Mouse (Mus musculus): Measurements from ENCODE around the gene Large2. TPM values are rescaled to one million over a fixed set of nuclear protein-coding genes. Genes with fewer than 3 reads are reported as not detected.
"Not testable (repeated sequence)": the region's sequence is repeated elsewhere in the genome, so short reads cannot be mapped to it uniquely, and the experiment has no call there.

Large2 gene
- total RNA-seq (2017): not detected in 3 replicates

- no peak for ATAC-seq (replicated peaks; ENCODE audit: insufficient number of reproducible peaks, low FRiP score, low TSS enrichment, poor library complexity, severe bottlenecking)
Observed at GRCm38 (mm10) chr2:92374514-92374913, at the start of gene Large2, which contains the start of gene Pex16. TSS of gene Large2 (minus strand) at chr2:92374869. TSS of gene Pex16 (plus strand) at chr2:92374676.

- ATAC-seq (replicated peaks; ENCODE audit: insufficient number of reproducible peaks, low FRiP score, low TSS enrichment, poor library complexity, severe bottlenecking): no peak
Observed at GRCm38 (mm10) chr2:92423702-92424461, 49.2 kb upstream of the Large2 start.

- ATAC-seq (replicated peaks; ENCODE audit: insufficient number of reproducible peaks, low FRiP score, low TSS enrichment, poor library complexity, severe bottlenecking): no peak
Observed at GRCm38 (mm10) chr2:92423156-92423555, 48.5 kb upstream of the Large2 start.

GRCm38 (mm10) chr2:92422388-92423135 lies 47.9 kb upstream of the Large2 start:
- no peak; the same call in 1 of the 2 replicates for ATAC-seq (replicated peaks; ENCODE audit: insufficient number of reproducible peaks, low FRiP score, low TSS enrichment, poor library complexity, severe bottlenecking)

- no peak for ATAC-seq (replicated peaks; ENCODE audit: insufficient number of reproducible peaks, low FRiP score, low TSS enrichment, poor library complexity, severe bottlenecking)
Observed at GRCm38 (mm10) chr2:92421723-92422387, 47.2 kb upstream of the Large2 start.

GRCm38 (mm10) chr2:92411705-92412104 lies 37.0 kb upstream of the Large2 start:
- no peak for ATAC-seq (replicated peaks; ENCODE audit: insufficient number of reproducible peaks, low FRiP score, low TSS enrichment, poor library complexity, severe bottlenecking)

GRCm38 (mm10) chr2:92408309-92409045 lies 33.8 kb upstream of the Large2 start:
- no peak for ATAC-seq (replicated peaks; ENCODE audit: insufficient number of reproducible peaks, low FRiP score, low TSS enrichment, poor library complexity, severe bottlenecking)

- ATAC-seq (replicated peaks; ENCODE audit: insufficient number of reproducible peaks, low FRiP score, low TSS enrichment, poor library complexity, severe bottlenecking): no peak
Observed at GRCm38 (mm10) chr2:92405687-92406086, 31.0 kb upstream of the Large2 start.

GRCm38 (mm10) chr2:92404737-92405136 lies 30.1 kb upstream of the Large2 start:
- ATAC-seq (replicated peaks; ENCODE audit: insufficient number of reproducible peaks, low FRiP score, low TSS enrichment, poor library complexity, severe bottlenecking): no peak

GRCm38 (mm10) chr2:92403776-92404319 lies 29.2 kb upstream of the Large2 start:
- ATAC-seq (replicated peaks; ENCODE audit: insufficient number of reproducible peaks, low FRiP score, low TSS enrichment, poor library complexity, severe bottlenecking): no peak

- ATAC-seq (replicated peaks; ENCODE audit: insufficient number of reproducible peaks, low FRiP score, low TSS enrichment, poor library complexity, severe bottlenecking): no peak
Observed at GRCm38 (mm10) chr2:92402591-92403326, 28.1 kb upstream of the Large2 start.

- ATAC-seq (replicated peaks; ENCODE audit: insufficient number of reproducible peaks, low FRiP score, low TSS enrichment, poor library complexity, severe bottlenecking): no peak
Observed at GRCm38 (mm10) chr2:92401091-92401561, 26.5 kb upstream of the Large2 start, which contains the start of gene Mapk8ip1. TSS of gene Mapk8ip1 (minus strand) at chr2:92401263.

- no peak for ATAC-seq (replicated peaks; ENCODE audit: insufficient number of reproducible peaks, low FRiP score, low TSS enrichment, poor library complexity, severe bottlenecking)
Observed at GRCm38 (mm10) chr2:92400682-92401081, 26.0 kb upstream of the Large2 start.

- not testable (repeated sequence) for ATAC-seq (replicated peaks; ENCODE audit: insufficient number of reproducible peaks, low FRiP score, low TSS enrichment, poor library complexity, severe bottlenecking)
Observed at GRCm38 (mm10) chr2:92399877-92400276, 25.2 kb upstream of the Large2 start.

GRCm38 (mm10) chr2:92397436-92397835 lies 22.8 kb upstream of the Large2 start:
- ATAC-seq (replicated peaks; ENCODE audit: insufficient number of reproducible peaks, low FRiP score, low TSS enrichment, poor library complexity, severe bottlenecking): no peak

- ATAC-seq (replicated peaks; ENCODE audit: insufficient number of reproducible peaks, low FRiP score, low TSS enrichment, poor library complexity, severe bottlenecking): no peak
Observed at GRCm38 (mm10) chr2:92395535-92395934, 20.9 kb upstream of the Large2 start.

- ATAC-seq (replicated peaks; ENCODE audit: insufficient number of reproducible peaks, low FRiP score, low TSS enrichment, poor library complexity, severe bottlenecking): no peak
Observed at GRCm38 (mm10) chr2:92392318-92393264, 17.9 kb upstream of the Large2 start.
